Mouse (Mus musculus) gastrocnemius, postnatal 10 days (tissue): Measurements from ENCODE around the gene Cnga1. TPM values are rescaled to one million over a fixed set of nuclear protein-coding genes. Genes with fewer than 3 reads are reported as not detected.
"Not testable (repeated sequence)": the region's sequence is repeated elsewhere in the genome, so short reads cannot be mapped to it uniquely, and the experiment has no call there.

Experiments used
- DNase-seq: peaks from one replicate; pipeline ENCODE4 v3.0.0; 2021; ENCODE audit warnings: mixed read lengths
- total RNA-seq, 2 experiments: library from RNA; stranded (reverse); gene quantifications; 2 replicates each; pipeline ENCODE4 v1.2.3; 2021

Cnga1 gene
- total RNA-seq, 2 experiments from 2014 or later = not detected

- no peak for DNase-seq
These were observed 4.0 kb downstream of the Cnga1 start for GRCm38 (mm10) chr5:72640072-72640471.

DNA sequence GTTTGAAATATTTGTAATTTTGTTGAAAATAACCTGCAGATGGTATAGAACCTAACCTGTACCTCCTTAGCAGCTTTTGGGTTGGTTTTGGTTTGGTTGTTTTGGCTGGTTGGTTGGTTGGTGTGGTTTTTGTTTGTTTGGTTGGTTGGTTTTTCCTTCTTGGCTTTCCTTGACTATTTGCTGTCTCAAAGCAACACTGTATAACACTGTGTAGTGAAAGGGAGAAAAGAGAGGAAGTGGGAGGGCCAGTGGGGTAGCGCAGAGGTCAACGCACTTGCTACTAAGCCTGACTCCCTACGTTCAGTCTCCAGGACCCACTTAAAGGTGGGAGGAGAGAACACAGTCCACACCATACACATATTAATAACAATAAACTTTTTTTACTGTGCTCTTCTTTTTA, 7.5 kb downstream of the Cnga1 start:
- DNase-seq = no peak

DNA sequence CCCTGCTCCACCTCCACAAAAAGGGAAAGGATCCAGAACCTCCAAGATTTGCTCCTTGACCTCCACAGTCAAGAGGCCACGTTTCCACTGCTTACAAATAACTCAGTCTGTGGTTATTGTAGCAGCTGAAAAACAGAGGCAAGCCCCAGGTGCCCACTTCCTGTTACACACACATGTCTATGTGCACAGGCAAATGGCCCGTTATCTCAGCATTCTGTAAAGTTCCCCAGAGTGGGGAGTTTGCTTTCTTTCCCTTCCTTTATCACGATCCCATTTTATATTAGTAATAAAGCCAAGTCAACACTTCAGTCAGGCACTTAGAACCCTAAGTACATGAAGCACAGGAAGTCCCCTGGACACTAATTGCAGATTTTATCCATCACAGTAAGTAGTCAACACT, 8.0 kb downstream of the Cnga1 start:
- DNase-seq = no peak

DNA sequence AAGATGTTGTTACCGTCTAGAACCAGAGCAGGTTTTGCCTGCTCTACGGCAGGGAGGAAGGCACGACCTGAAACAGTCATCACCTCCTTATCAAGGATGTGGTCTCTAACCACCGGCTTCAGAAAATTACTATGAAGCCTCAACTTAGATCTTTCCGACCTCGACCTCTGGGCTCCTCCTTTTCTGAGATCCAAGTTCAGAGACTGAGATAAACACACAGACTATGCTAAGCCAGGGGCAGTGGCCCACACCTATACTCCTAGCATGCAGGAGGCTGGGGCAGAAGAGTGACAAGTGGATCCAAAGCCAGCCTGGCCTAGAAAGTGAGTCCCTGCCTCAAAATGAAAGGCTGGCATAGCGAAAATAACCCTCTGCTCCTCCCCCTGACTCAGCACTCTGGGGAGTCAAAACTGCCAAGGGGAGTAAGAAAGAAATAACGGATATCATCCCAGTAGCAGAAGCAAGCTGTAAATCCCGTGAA, 9.2 kb downstream of the Cnga1 start:
- no peak for DNase-seq

DNA sequence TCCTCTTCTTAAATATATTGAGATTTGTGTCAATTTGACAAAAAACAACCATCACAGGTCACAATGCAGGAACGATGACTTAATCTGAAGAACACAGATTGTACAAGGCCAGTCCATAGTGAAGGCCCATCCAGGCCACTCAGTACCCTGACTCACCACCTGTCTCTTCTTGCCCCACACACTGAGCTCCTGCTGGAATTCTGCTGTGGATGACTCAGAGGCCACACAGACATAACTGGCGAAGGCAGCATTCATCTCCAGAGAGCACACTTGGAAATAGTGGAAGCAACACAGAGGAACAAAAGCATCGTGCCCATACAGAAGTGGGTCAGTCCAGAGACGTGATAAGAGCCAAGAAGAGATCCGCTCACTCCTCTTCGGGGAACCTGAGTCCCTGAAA, 14.0 kb downstream of the Cnga1 start:
- DNase-seq = no peak

- no peak for DNase-seq
These were observed 23.1 kb downstream of the Cnga1 start for GRCm38 (mm10) chr5:72621022-72621421.

DNA sequence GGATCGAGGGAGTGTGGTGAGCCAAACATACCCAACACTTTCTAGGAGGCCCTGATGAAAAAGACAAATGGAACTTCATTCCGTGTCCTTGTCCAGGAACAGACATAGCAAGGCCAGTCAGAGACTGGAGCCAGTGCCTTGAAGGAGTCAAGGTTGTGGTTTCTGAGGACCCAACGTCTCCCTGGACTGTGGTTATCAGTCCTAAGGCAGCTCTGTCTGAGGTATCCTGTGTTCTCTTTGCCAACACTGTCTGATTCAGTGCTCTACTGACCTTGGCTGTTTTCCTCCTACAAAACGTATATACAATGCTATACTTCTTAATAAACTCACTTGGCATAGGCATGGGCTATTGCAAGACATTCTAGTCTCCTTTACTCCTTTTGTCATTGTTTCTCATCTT, 26.7 kb downstream of the Cnga1 start:
- DNase-seq = no peak

- DNase-seq = no peak
These were observed 40.9 kb downstream of the Cnga1 start for GRCm38 (mm10) chr5:72603138-72603537.

DNA sequence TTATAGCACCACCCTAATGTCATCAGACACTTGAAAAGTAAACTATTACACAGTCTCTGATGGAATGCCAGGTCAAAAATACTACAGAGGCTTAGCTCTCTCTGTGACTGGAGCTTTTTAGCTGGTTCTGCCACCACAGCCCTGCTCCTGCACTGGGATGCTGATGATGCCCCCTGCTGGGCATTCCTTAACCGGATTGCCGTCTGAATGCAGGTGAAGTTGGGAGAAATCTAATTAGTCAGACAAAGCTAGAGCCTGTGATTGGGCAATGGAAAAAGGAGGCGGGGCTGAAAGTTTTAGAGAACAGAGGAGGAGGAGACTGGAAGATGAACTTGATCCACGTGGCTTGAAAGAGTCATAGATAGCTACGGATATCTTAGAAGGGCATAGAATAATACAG, 43.1 kb downstream of the Cnga1 start:
- peak; percentile 38 for DNase-seq

GRCm38 (mm10) chr5:72587192-72587681, 56.8 kb downstream of the Cnga1 start, which contains the start of gene Gm5868:
TSS of gene Gm5868 (minus strand) at chr5:72587551.
- no peak for DNase-seq

GRCm38 (mm10) chr5:72586667-72587191, 57.3 kb downstream of the Cnga1 start:
- DNase-seq = not testable (repeated sequence)

DNA sequence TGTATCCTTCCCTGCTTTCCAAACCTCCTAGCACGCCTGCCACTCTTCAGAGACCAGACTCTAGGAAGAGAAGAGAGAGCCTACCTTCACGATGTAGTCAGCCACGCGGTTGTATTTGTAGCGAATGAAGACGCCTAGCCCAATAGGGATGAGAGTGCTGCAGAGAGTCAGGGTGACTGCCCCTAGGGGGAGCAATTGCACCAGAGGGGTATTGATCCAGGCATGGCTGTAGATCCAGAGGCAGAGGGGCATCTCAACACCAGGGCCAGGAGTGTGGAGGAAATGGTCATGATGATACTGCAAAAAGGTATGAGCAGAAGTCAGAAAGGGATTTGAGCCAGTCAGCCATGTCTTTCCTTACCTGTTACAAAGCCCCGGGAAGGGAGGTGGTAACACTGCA, 58.0 kb downstream of the Cnga1 start:
- DNase-seq = not testable (repeated sequence)

- DNase-seq = not testable (repeated sequence)
These were observed 63.1 kb downstream of the Cnga1 start, which contains the start of gene Zar1 for GRCm38 (mm10) chr5:72580970-72581332. TSS of gene Zar1 (minus strand) at chr5:72581254.

GRCm38 (mm10) chr5:72580088-72580969, 63.7 kb downstream of the Cnga1 start:
- DNase-seq = not testable (repeated sequence)

- DNase-seq = not testable (repeated sequence)
These were observed 64.5 kb downstream of the Cnga1 start for GRCm38 (mm10) chr5:72579599-72579998.

DNA sequence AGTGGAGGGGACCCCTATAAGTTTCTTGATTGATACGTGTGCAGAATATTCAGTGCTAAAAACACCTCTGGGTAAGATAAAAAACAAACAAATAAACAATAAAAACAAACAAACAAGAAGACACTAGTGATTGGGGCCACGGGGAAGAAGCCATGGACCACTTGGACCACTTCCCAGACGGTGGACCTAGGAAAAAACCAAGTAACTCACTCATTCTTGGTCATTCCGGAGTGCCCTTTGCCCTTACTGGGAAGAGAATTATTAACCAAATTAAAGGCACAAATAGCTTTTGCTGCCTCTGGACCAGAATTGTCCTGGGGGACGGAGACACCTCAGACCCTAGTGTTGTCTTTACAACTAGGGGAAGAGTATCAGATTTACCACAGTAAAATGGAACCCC, 78.5 kb downstream of the Cnga1 start:
- no peak for DNase-seq

DNA sequence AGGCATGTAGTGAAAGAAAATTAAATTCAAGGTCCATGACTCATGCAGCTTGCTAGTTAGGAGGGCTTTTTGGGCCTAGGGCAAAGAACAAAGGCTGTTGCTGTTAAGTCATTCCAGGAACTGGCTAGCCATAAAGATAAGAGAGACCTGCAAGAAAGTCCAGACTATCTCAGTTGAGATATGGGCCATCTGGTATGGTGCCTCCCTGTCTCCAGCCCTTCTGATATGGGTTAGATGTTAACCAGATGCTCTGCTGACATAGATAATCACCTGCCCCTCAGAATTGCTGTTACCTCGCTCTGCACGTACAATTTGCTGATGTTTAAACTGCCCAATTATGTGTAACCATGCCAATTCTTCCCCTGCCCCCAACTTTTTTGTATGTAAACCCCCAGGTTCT, 80.9 kb downstream of the Cnga1 start:
- not testable (repeated sequence) for DNase-seq

GRCm38 (mm10) chr5:72560976-72561628, 83.0 kb downstream of the Cnga1 start:
- DNase-seq = no peak

- DNase-seq = peak; percentile 98
These were observed 84.5 kb downstream of the Cnga1 start, which contains the start of gene Nfxl1 for GRCm38 (mm10) chr5:72559544-72560049. TSS of gene Nfxl1 (minus strand) at chr5:72559684.

DNA sequence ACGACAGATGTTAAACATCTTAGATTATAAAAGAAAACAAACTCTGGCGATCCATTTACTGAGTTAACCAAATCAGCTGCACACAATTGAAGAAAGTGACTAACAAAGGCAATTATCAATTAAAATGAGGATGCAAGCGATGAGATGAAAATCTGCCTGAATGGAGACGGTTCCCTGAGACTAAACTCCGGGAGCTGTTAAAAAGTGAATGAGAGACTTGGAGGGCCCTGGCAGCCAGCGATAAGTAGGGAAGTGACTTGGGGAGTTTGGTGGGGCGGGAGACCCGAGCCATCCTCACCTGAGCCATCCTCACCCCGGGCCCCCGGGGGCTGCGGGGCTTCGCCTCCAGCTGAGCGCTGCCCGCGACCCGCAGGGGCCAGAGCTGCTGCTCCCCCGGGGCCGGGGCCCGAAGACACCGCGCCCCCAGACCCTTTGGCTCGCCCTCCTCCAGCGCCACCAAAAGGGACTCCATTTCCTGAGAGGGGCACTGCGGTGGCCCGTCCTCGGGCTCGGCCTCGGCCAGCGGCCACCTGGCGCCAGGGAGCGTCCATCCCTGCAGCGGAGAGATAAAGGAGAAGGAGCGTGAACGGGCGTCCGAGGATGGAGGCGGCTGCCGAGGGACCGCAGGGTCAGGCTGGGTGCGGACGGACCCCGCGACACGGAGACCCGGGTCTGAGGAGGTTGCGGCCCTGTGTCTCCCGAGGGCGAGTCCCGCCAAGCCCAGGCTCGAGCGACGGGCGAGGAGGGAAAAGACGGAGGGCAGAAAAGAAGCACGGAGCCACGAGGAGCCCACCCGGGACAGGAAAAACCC, 85.2 kb downstream of the Cnga1 start:
- peak; percentile 51 for DNase-seq

DNA sequence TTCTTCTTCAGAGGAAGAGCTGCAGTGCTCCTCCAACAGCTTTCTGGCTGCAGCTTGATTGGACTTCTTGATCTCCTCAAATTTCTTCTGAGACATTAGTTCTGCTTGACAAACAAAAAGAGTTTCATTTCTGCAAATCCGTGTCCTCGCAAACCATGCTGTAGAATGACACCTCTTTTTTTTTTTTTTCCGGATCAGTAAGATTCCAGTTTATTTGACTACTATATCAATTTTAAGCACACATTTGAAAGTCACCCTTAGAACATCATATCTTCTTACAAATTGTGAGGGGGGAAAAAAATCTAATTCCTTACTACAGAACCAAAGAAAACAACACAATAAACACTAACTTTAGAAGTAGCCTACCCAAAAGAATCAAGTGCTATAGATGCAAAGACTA, 87.8 kb downstream of the Cnga1 start:
- DNase-seq = no peak
